Mouse (Mus musculus) kidney, embryonic 16.5 days (tissue): Measurements from ENCODE around the gene Tfpi. TPM values are rescaled to one million over a fixed set of nuclear protein-coding genes. Genes with fewer than 3 reads are reported as not detected.
A peak's percentile ranks its signal among the peaks of the same experiment; 100 is the strongest.

Source experiments
- ATAC-seq: fragments of 200-750 bp; cut with Nextera tagmentation; 2 replicates; pipeline ENCODE4 v1.8.0; 2017; ENCODE audit warnings: moderate TSS enrichment; ENCODE audit not compliant: low FRiP score, low TSS enrichment
- H3K27ac ChIP-seq: fragments of 300-500 bp; sonication (generic); 2 replicates; pipeline ENCODE4 v1.5.1; 2014; ENCODE audit warnings: low read length
- H3K27me3 ChIP-seq: fragments of 300-500 bp; sonication (generic); 2 replicates; pipeline ENCODE4 v1.6.1; 2014; ENCODE audit warnings: low read length, control low read depth, mixed read lengths; ENCODE audit not compliant: insufficient read depth
- H3K36me3 ChIP-seq: fragments of 300-500 bp; sonication (generic); 2 replicates; pipeline ENCODE4 v1.6.1; 2014; ENCODE audit warnings: low read length, control low read depth, mixed read lengths; ENCODE audit not compliant: insufficient read depth
- H3K4me1 ChIP-seq: fragments of 300-500 bp; sonication (generic); 2 replicates; pipeline ENCODE4 v1.6.1; 2014; ENCODE audit warnings: low read length, control low read depth, mixed read lengths; ENCODE audit not compliant: insufficient read depth
- H3K4me2 ChIP-seq: fragments of 300-500 bp; sonication (generic); replicated peaks from 2 replicates; pipeline ENCODE4 v1.6.1; 2014; ENCODE audit warnings: low read depth, low read length
- H3K4me3 ChIP-seq: fragments of 300-500 bp; sonication (generic); 2 replicates; pipeline ENCODE4 v1.5.1; 2014; ENCODE audit warnings: mild to moderate bottlenecking, low read length
- H3K9ac ChIP-seq: fragments of 300-500 bp; sonication (generic); replicated peaks from 2 replicates; pipeline ENCODE4 v1.6.1; 2014; ENCODE audit warnings: low read length
- H3K9me3 ChIP-seq: fragments of 300-500 bp; sonication (generic); 2 replicates; pipeline ENCODE4 v1.6.1; 2016; ENCODE audit warnings: low read length, control low read depth
- WGBS: fragments of 180-500 bp; shearing (Covaris S2); extraction: QIAGEN DNeasy Blood & Tissue Kit; methylation state at CpG from one replicate; pipeline ENCODE4 v1.1.7; 2014; 5-methylcytosine and 5-hydroxymethylcytosine counted together
- polyA plus RNA-seq: library from polyadenylated mRNA; unstranded; fragments of >200 nt; fragmentation: Nextera tagmentation; extraction: Ambion mirVana; gene quantifications from 2 replicates; pipeline ENCODE4 v1.2.1, GENCODE M21; 2015

Gene Tfpi
- polyA plus RNA-seq: 37.2 and 40.2 TPM in 2 replicates

DNA sequence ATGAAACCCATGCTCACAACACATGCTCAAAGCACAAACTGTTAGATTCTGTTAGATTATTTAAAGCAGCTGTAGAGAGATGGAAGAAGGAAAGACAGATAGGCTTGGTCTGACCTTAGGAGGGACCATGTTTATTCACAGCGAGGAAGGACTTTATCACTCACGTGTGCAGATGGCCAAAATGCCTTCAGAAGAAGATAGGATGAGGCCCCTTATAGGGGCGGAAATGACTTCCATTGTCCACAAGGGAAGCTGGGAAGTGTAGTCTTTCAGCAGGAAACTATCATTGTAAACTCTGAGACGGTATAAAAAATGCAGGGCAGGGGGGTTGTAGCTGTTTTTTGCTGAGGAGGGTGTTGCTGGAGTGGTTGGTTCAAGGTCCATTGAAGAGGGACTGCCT is at the start of gene Tfpi:
Gene Tfpi (minus strand): TSS at position 199 of the 400 bp plus-strand sequence.
- 35% methylated on average over 4 of the region's 4 CpGs for WGBS
- Histone ChIP-seq H3K36me3 (0 out of 2 replicates have a peak, but pooled peaks cover 4% of the 10 kb centered on the region), H3K4me2 (peak within 1 kb of the TSS; percentile 53), H3K4me3 (peak within 1 kb of the TSS; percentile 50), H3K9me3 (no peaks in the 10 kb centered on the region), H3K27ac (0 out of 2 replicates have a peak within 1 kb of the TSS, but pooled peaks have one; percentile 46), H3K4me1 (peaks cover 9% of the 10 kb centered on the region; the same call in 1 of the 2 replicates), H3K9ac (peak within 1 kb of the TSS; percentile 56; the same call in 1 of the 2 replicates), H3K27me3 (no peaks in the 10 kb centered on the region)
- ATAC-seq: peak; percentile 60; the same call in 1 of the 2 replicates

DNA sequence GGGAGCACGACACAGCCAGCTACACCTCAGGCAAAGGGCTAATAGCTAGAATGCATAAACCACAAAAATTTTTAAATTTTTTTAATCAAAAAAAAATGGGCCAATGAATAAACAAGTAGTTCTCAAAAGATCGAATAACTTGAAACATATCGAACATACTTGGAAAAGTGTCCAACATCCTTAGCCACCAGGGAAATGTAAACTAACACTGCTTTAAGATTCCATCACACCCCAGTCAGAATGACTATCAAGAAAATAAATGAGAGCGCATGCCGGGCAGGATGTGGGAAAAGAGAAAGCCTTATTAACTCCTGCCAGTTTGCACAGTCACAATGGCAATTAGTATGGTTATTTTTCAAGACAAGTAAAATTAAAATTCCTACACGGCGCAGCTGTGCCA is 49.6 kb upstream of the Tfpi start:
- Histone ChIP-seq H3K27ac (no peak overlapping the region), H3K4me2 (no peak overlapping the region), H3K4me1 (peaks cover 5% of the 10 kb centered on the region; the same call in 1 of the 2 replicates), H3K36me3 (no peaks in the 10 kb centered on the region), H3K27me3 (no peaks in the 10 kb centered on the region), H3K9me3 (no peaks in the 10 kb centered on the region), H3K4me3 (no peak overlapping the region), H3K9ac (no peak overlapping the region)
- ATAC-seq: no peak
- WGBS: 72% methylated on average over 7 of the region's 7 CpGs

DNA sequence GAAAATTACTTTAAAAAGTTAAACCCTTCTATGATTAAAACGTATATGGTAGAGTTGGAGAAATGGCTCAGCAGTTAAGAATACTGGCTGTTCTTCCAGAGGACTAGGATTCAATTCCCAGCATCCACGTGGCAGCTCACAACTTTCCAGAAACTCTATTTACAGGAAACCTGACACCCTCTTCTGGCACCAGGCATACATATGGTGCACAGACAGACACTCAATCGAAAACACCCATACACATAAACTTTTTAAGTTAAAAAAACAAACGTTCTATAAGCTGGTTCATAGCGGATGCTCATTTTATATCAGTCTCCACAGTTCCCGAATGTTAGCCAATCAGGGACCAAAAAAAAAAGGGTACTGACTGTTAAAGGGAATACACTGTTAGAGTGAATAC is 49.2 kb upstream of the Tfpi start:
- no peak overlapping the region for H3K4me2 ChIP-seq
- H3K27me3 ChIP-seq: no peaks in the 10 kb centered on the region
- H3K27ac ChIP-seq: no peak overlapping the region
- no peaks in the 10 kb centered on the region for H3K36me3 ChIP-seq
- no peak for ATAC-seq
- H3K9ac ChIP-seq: no peak overlapping the region
- 67% methylated on average over 6 of the region's 6 CpGs for WGBS
- peaks cover 5% of the 10 kb centered on the region; the same call in 1 of the 2 replicates for H3K4me1 ChIP-seq
- no peaks in the 10 kb centered on the region for H3K9me3 ChIP-seq
- no peak overlapping the region for H3K4me3 ChIP-seq

DNA sequence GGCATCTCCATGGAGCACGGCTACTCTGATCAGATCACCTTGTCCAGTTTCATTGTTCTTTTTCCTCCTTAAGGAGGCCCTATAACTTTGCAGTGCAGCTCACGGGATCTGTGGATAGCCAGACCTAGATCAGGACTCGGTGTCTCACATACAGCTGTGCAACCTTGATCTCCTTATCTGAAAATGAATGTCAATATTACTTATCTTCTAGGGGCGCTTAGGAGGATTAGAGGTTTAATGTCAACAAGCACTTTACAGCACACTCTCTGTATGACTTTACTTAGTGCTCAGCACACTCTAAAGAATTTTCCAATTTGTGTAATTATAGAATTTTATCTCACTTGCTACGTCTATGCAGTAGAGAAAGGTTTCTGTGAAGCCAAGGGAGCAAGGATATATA is 48.5 kb upstream of the Tfpi start:
- peaks cover 5% of the 10 kb centered on the region; the same call in 1 of the 2 replicates for H3K4me1 ChIP-seq
- H3K9me3 ChIP-seq: no peaks in the 10 kb centered on the region
- ATAC-seq: no peak
- 89% methylated on average over 5 of the region's 5 CpGs for WGBS
- no peak overlapping the region for H3K4me2 ChIP-seq
- no peak overlapping the region for H3K4me3 ChIP-seq
- H3K36me3 ChIP-seq: no peaks in the 10 kb centered on the region
- no peak overlapping the region for H3K9ac ChIP-seq
- no peak overlapping the region for H3K27ac ChIP-seq
- H3K27me3 ChIP-seq: no peaks in the 10 kb centered on the region

DNA sequence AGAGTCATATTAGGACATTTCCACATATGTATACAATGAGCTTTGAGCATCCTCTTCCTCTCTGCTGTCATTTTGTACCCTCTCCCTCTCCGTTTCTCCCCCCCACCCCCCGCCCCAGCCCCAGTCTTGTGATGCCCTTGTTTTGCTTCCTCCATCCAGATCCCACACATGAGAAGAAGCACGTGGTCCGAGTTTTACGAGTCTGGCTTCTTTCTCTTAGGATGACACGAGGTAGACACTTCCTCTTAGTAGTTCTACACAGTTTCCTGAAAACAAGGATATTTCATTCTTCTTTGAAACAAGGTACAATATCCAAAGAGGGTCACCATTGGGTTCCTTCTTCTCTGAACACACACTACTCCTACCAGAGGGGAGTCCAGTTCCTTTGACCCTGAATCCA is 47.4 kb upstream of the Tfpi start:
- Histone ChIP-seq H3K27ac (no peak overlapping the region), H3K27me3 (no peaks in the 10 kb centered on the region), H3K9me3 (no peaks in the 10 kb centered on the region), H3K9ac (no peak overlapping the region), H3K36me3 (no peaks in the 10 kb centered on the region), H3K4me1 (peaks cover 9% of the 10 kb centered on the region; the same call in 1 of the 2 replicates), H3K4me3 (no peak overlapping the region), H3K4me2 (no peak overlapping the region)
- ATAC-seq: no peak
- 75% methylated on average over 6 of the region's 6 CpGs for WGBS

DNA sequence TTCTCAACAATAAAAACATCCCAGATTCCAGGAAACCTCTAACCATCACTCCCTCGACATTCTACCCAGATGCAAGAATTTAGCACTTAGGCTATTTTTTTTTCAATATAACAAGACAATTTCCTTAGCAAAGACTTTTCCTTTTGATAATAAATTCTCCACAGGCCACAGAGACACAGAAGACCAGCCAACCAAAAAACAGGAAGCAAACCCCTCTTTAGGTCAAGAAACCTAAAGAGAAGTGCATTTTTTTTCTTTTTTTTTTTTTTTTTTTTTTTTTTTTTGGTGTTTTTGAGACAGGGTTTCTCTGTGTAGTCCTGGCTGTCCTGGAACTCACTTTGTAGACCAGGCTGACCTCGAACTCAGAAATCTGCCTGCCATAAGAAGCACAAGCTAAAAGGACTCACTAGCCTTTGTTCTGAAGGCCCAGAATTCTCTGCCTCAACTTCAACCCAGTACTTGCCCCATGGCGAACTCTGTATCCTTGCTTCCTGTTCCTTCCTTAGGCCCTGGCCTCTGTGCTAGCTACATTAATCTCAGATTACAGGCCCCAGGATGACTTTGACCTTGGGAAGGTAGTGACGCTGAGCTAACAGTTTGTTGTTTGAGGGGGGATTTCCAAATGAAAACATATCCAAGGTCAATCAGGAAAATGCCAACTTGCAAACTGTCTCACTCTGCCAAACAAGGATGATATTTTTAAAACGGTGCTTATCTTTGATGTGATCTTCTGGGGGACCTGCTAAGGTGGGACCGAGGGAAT is 46.7 kb upstream of the Tfpi start:
- no peak overlapping the region for H3K4me2 ChIP-seq
- no peak for ATAC-seq
- H3K36me3 ChIP-seq: no peaks in the 10 kb centered on the region
- H3K27ac ChIP-seq: peak overlapping the region; percentile 62
- H3K4me1 ChIP-seq: peaks cover 9% of the 10 kb centered on the region; the same call in 1 of the 2 replicates
- no peak overlapping the region for H3K4me3 ChIP-seq
- H3K9ac ChIP-seq: no peak overlapping the region
- no peaks in the 10 kb centered on the region for H3K9me3 ChIP-seq
- 41% methylated on average over 6 of the region's 6 CpGs for WGBS
- H3K27me3 ChIP-seq: no peaks in the 10 kb centered on the region

DNA sequence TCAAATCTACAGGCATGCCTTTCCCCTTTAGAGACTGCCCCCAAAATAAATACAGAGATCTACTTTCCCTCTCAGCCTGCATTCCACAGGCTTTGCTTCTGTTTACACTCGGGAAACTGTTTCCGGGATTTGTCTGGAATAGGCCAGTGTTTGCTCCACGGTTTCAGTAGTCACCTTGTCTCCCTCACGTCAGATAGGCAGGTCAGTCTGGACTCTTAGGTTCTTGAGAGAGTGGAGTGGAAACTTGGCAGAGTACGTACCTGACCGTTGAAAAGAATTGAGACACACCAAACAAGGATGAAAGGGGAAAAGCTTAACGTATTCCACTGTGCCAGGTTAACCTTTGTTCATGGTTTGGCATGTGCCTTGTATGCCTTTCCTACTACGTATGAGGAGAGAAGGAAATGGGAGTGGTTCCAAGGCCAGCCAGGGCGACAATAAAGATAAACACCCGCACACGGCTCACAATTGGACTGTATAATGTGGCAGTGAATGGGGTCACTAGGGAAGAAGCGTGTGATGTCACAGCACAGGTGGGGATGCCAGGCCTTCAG is 43.0 kb upstream of the Tfpi start:
- H3K4me1 ChIP-seq: peaks cover 9% of the 10 kb centered on the region; the same call in 1 of the 2 replicates
- H3K4me3 ChIP-seq: no peak overlapping the region
- peak overlapping the region; percentile 43; the same call in 1 of the 2 replicates for H3K27ac ChIP-seq
- H3K9me3 ChIP-seq: peaks cover 2% of the 10 kb centered on the region; the same call in 1 of the 2 replicates
- no peaks in the 10 kb centered on the region for H3K36me3 ChIP-seq
- peak; percentile 54; the same call in 1 of the 2 replicates for ATAC-seq
- H3K27me3 ChIP-seq: no peaks in the 10 kb centered on the region
- 50% methylated on average over 12 of the region's 12 CpGs for WGBS
- H3K4me2 ChIP-seq: no peak overlapping the region
- H3K9ac ChIP-seq: no peak overlapping the region

GRCm38 (mm10) chr2:84518767-84519166 is 42.2 kb upstream of the Tfpi start:
- Histone ChIP-seq H3K36me3 (no peaks in the 10 kb centered on the region), H3K4me3 (no peak overlapping the region), H3K27ac (no peak overlapping the region), H3K27me3 (no peaks in the 10 kb centered on the region), H3K9me3 (peaks cover 2% of the 10 kb centered on the region; the same call in 1 of the 2 replicates), H3K4me2 (no peak overlapping the region), H3K4me1 (peaks cover 9% of the 10 kb centered on the region; the same call in 1 of the 2 replicates), H3K9ac (no peak overlapping the region)
- 75% methylated on average over 5 of the region's 5 CpGs for WGBS
- ATAC-seq: no peak

DNA sequence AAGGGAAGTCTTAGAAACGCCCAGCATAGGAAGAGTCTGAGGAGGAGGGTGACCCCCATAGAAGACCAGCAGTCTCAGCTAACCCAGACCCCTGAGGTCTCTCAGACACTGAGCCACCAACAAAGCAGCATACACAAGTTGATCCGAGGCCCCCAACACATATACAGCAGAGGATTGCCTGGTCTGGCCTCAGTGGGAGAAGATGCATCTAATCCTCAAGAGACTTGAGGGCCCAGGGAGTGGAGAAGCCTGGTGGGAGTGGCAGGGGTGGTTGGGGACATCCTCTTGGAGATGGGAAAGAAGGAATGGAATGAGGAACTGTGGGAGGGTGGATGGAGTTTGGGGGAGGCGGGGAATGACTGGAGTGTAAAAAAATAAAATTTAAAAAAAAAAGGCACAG is 36.7 kb upstream of the Tfpi start:
- Histone ChIP-seq H3K27me3 (no peaks in the 10 kb centered on the region), H3K4me1 (no peaks in the 10 kb centered on the region), H3K27ac (no peak overlapping the region), H3K4me2 (no peak overlapping the region), H3K9me3 (peaks cover 2% of the 10 kb centered on the region; the same call in 1 of the 2 replicates), H3K4me3 (no peak overlapping the region), H3K9ac (no peak overlapping the region), H3K36me3 (no peaks in the 10 kb centered on the region)
- 89% methylated on average over 3 of the region's 3 CpGs for WGBS
- ATAC-seq: no peak

DNA sequence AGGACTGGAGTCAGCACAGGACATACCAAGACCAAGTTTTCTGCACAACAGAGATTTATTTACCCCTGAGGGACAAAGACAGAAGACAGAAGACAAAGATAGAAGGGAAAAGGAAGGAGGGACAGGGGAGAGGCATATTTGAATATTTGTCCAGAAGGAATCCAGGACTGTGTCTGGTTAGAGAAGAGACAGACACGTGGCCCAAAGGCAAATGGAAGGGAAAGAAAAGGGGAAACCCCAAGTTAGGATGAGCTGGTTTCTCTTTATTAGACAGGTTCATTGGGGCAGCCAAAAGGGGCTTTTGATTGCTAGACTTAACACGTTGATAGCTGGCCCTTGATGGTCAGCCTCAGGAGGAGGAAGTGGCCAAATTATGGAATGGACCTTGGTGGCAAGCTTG is 34.9 kb upstream of the Tfpi start:
- ATAC-seq: no peak
- Histone ChIP-seq H3K36me3 (no peaks in the 10 kb centered on the region), H3K4me1 (no peaks in the 10 kb centered on the region), H3K27me3 (no peaks in the 10 kb centered on the region), H3K4me2 (no peak overlapping the region), H3K9ac (no peak overlapping the region), H3K9me3 (no peaks in the 10 kb centered on the region), H3K4me3 (no peak overlapping the region), H3K27ac (no peak overlapping the region)
- WGBS: 72% methylated on average over 2 of the region's 2 CpGs
